Mouse (Mus musculus): Measurements from ENCODE around the gene Dcps. TPM values are rescaled to one million over a fixed set of nuclear protein-coding genes. Genes with fewer than 3 reads are reported as not detected.
"Not testable (repeated sequence)": the region's sequence is repeated elsewhere in the genome, so short reads cannot be mapped to it uniquely, and the experiment has no call there.

The Dcps gene
- polyA plus RNA-seq, 1 experiment from 2014 or later: 68.9 TPM

DNA sequence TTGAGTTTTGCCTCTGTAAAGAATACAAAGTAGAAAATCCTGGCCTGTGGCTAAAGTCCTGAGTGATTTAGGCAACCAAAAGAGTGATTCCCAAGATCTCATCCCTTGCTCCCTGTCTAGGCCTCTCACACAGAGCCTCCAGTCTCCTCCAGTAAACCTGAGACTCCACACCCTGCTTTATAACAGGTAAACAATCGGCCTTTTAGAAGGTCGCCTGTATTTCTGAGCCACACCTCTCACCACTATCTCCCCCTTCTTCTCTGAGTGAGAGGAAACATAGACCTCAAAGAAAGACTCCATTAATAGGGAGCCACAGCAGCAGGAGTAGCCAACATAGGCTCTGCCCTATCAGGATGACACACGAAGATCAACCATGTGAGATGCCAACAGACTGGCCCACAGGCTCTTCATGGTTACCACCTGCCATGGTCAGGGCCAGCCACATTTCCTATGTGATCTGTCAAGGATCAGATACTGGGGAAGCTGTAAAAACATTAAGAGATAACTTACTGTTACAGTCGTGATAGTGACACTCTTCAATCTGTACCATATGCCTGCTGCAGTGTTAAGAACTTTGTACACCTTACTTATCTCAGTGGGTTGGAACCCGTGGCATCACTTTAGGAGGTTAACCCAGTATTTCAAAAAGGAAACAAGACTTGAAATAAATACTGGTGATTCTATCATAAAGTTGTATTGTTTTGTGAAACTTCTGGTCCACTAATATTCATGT lies 11.6 kb downstream of the Dcps start:
- H3K27me3 ChIP-seq (ENCODE audit: control insufficient read depth, insufficient read depth, low read length): no peaks in the 10 kb centered on the region
- H3K9ac ChIP-seq (ENCODE audit: low read length): no peak overlapping the region
- ATAC-seq (ENCODE audit: insufficient read depth, low FRiP score): no peak; the same call in 1 of the 2 replicates
- WGBS: 68% methylated on average over 5 of the region's 5 CpGs
- no peaks in the 10 kb centered on the region for H3K4me1 ChIP-seq (ENCODE audit: control insufficient read depth, insufficient read depth, low read length)
- H3K9me3 ChIP-seq (replicated peaks; ENCODE audit: control insufficient read depth, low read length): no peaks in the 10 kb centered on the region
- H3K36me3 ChIP-seq (ENCODE audit: control insufficient read depth, insufficient read depth, low read length): no peaks in the 10 kb centered on the region
- no peak overlapping the region for H3K4me2 ChIP-seq (ENCODE audit: low read depth, low read length)
- H3K27ac ChIP-seq (ENCODE audit: low read length): no peak overlapping the region
- no peak overlapping the region for H3K4me3 ChIP-seq (replicated peaks; ENCODE audit: low read length)

DNA sequence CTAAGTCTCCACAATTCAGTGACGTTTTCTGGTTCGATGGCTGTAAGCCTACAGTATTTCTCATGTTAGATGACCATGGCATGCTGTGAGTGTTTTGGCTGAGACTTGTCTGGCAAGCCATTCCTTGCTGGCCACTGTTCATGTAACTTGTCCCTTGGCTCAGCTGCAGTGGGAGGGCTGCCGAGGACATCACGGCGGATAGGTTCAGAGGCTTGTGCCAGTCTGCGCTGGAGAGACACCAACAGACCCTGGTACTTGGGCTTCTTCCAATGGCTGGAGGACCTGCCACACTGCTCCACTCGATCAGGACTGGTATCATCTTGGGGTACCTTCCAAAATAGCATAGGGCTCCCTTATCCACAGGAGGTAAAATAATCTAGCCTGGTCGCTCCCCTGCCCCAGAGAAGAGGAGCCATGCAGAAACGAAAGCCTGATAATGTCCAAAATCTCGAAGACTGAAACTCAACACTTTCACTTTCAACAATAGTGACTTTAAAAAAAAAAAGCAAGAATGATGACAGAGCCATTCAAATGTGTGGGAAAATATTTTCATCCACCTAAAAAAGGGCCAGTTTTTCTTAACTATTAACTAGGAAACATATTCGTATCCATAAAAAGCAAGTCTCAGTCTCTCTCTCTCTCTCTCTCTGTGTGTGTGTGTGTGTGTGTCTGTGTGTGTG lies 12.7 kb downstream of the Dcps start:
- 89% methylated on average over 11 of the region's 11 CpGs for WGBS
- ATAC-seq (ENCODE audit: insufficient read depth, low FRiP score): no peak
- no peaks in the 10 kb centered on the region for H3K9me3 ChIP-seq (replicated peaks; ENCODE audit: control insufficient read depth, low read length)
- no peak overlapping the region for H3K27ac ChIP-seq (ENCODE audit: low read length)
- H3K4me2 ChIP-seq (ENCODE audit: low read depth, low read length): no peak overlapping the region
- H3K9ac ChIP-seq (ENCODE audit: low read length): no peak overlapping the region
- no peaks in the 10 kb centered on the region for H3K36me3 ChIP-seq (ENCODE audit: control insufficient read depth, insufficient read depth, low read length)
- no peak overlapping the region for H3K4me3 ChIP-seq (replicated peaks; ENCODE audit: low read length)
- no peaks in the 10 kb centered on the region for H3K4me1 ChIP-seq (ENCODE audit: control insufficient read depth, insufficient read depth, low read length)
- no peaks in the 10 kb centered on the region for H3K27me3 ChIP-seq (ENCODE audit: control insufficient read depth, insufficient read depth, low read length)

- no peaks in the 10 kb centered on the region for H3K36me3 ChIP-seq (ENCODE audit: control insufficient read depth, insufficient read depth, low read length)
- ATAC-seq (ENCODE audit: insufficient read depth, low FRiP score): no peak
- 86% methylated on average over 7 of the region's 7 CpGs for WGBS
- no peak overlapping the region for H3K4me2 ChIP-seq (ENCODE audit: low read depth, low read length)
- H3K4me3 ChIP-seq (replicated peaks; ENCODE audit: low read length): no peak overlapping the region
- H3K27me3 ChIP-seq (ENCODE audit: control insufficient read depth, insufficient read depth, low read length): no peaks in the 10 kb centered on the region
- peaks cover 5% of the 10 kb centered on the region; the same call in 1 of the 2 replicates for H3K4me1 ChIP-seq (ENCODE audit: control insufficient read depth, insufficient read depth, low read length)
- no peaks in the 10 kb centered on the region for H3K9me3 ChIP-seq (replicated peaks; ENCODE audit: control insufficient read depth, low read length)
- H3K27ac ChIP-seq (ENCODE audit: low read length): no peak overlapping the region
- H3K9ac ChIP-seq (ENCODE audit: low read length): no peak overlapping the region
Measured at GRCm38 (mm10) chr9:35161721-35162120, 14.1 kb downstream of the Dcps start.

GRCm38 (mm10) chr9:35160662-35161061 lies 15.2 kb downstream of the Dcps start:
- WGBS: 55% methylated on average over 2 of the region's 2 CpGs
- no peaks in the 10 kb centered on the region for H3K27me3 ChIP-seq (ENCODE audit: control insufficient read depth, insufficient read depth, low read length)
- no peak for ATAC-seq (ENCODE audit: insufficient read depth, low FRiP score)
- H3K9me3 ChIP-seq (replicated peaks; ENCODE audit: control insufficient read depth, low read length): no peaks in the 10 kb centered on the region
- no peak overlapping the region for H3K27ac ChIP-seq (ENCODE audit: low read length)
- H3K9ac ChIP-seq (ENCODE audit: low read length): no peak overlapping the region
- H3K4me2 ChIP-seq (ENCODE audit: low read depth, low read length): no peak overlapping the region
- H3K4me1 ChIP-seq (ENCODE audit: control insufficient read depth, insufficient read depth, low read length): peaks cover 7% of the 10 kb centered on the region; the same call in 1 of the 2 replicates
- no peak overlapping the region for H3K4me3 ChIP-seq (replicated peaks; ENCODE audit: low read length)
- H3K36me3 ChIP-seq (ENCODE audit: control insufficient read depth, insufficient read depth, low read length): no peaks in the 10 kb centered on the region

DNA sequence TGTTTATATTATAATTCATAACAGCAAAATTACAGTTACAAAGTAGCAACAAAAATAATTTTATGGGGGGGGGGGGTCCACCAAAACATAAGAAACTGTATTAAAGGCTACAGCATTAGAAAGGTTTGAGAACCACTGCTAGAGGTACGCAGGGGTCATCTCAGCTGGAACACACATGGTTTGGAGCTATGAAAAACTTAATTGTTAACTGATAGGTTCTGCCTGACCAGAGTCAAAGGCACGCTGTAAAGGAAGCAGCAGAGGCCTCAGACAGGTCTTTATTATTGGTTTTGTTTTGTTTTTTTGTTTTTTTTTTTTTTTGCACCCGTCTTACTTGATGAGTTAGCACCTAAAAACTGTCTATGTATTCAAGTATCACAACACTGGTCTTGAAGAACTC lies 17.4 kb downstream of the Dcps start:
- Histone ChIP-seq H3K9me3 (replicated peaks; ENCODE audit: control insufficient read depth, low read length) (no peaks in the 10 kb centered on the region), H3K27me3 (ENCODE audit: control insufficient read depth, insufficient read depth, low read length) (no peaks in the 10 kb centered on the region), H3K4me2 (ENCODE audit: low read depth, low read length) (no peak overlapping the region), H3K9ac (ENCODE audit: low read length) (no peak overlapping the region), H3K27ac (ENCODE audit: low read length) (no peak overlapping the region), H3K36me3 (ENCODE audit: control insufficient read depth, insufficient read depth, low read length) (no peaks in the 10 kb centered on the region), H3K4me1 (ENCODE audit: control insufficient read depth, insufficient read depth, low read length) (peaks cover 7% of the 10 kb centered on the region; the same call in 1 of the 2 replicates), H3K4me3 (replicated peaks; ENCODE audit: low read length) (no peak overlapping the region)
- 82% methylated on average over 3 of the region's 3 CpGs for WGBS
- ATAC-seq (ENCODE audit: insufficient read depth, low FRiP score): no peak

DNA sequence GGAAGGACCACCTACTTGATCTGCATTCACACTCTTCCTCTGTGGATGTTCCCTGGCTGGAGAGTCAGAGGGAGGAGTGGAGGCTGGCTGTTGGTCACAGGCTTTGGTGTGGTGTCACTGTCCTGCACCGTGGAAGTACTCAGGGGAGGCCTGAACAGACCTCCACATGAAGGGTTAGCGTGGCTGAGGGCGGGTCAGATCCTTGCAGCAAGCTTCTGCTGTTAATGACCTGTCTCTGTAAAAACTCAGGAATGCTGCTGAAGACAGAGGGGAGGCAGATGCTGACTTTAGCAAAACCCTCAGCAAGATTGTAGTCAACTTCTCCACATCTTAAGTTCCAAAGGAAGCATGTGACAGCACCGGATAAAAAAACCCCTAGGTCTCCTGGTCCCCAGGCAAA lies 19.0 kb downstream of the Dcps start:
- Histone ChIP-seq H3K27me3 (ENCODE audit: control insufficient read depth, insufficient read depth, low read length) (no peaks in the 10 kb centered on the region), H3K9ac (ENCODE audit: low read length) (no peak overlapping the region; the same call in 1 of the 2 replicates), H3K36me3 (ENCODE audit: control insufficient read depth, insufficient read depth, low read length) (no peaks in the 10 kb centered on the region), H3K27ac (ENCODE audit: low read length) (peak overlapping the region; percentile 87), H3K9me3 (replicated peaks; ENCODE audit: control insufficient read depth, low read length) (no peaks in the 10 kb centered on the region), H3K4me3 (replicated peaks; ENCODE audit: low read length) (no peak overlapping the region), H3K4me2 (ENCODE audit: low read depth, low read length) (no peak overlapping the region), H3K4me1 (ENCODE audit: control insufficient read depth, insufficient read depth, low read length) (peaks cover 7% of the 10 kb centered on the region; the same call in 1 of the 2 replicates)
- no peak for ATAC-seq (ENCODE audit: insufficient read depth, low FRiP score)
- 64% methylated on average over 4 of the region's 4 CpGs for WGBS

DNA sequence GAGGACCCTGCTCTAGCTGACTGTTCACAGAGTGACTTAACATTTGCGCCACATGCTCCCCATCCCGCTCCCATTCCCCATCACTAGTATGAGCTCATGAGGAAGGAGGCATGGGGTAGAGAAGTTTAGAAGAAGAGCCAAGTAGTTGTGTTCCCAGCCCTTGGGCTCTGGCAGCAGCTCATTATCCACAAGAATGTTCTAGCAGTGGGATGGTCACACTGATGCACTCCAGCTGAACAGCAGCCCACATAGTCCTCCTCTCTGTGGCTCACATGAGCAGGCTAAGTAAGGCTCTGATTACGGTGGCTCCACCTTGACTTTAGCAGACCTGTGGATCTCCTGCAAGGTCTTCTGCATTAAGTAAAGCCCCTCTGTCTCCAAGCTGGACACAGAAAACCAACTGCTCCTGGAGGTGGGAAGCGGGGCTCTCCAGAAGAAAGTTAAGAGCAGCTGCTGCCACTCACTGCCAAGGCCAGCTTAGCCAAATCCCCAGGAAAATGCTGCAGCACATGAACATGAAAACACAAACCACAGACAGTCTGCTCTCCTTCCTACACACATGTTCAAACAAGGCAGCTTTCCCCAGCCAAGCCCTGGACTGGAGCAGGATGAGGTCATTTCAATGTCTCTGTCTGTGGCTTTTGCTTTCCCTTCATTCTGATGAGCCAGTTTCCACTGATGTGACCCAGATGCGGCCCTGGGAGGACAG lies 19.7 kb downstream of the Dcps start:
- H3K36me3 ChIP-seq (ENCODE audit: control insufficient read depth, insufficient read depth, low read length): no peaks in the 10 kb centered on the region
- no peak overlapping the region for H3K4me2 ChIP-seq (ENCODE audit: low read depth, low read length)
- 68% methylated on average over 5 of the region's 5 CpGs for WGBS
- ATAC-seq (ENCODE audit: insufficient read depth, low FRiP score): peak; percentile 82
- H3K4me1 ChIP-seq (ENCODE audit: control insufficient read depth, insufficient read depth, low read length): peaks cover 7% of the 10 kb centered on the region; the same call in 1 of the 2 replicates
- peak overlapping the region; percentile 87 for H3K27ac ChIP-seq (ENCODE audit: low read length)
- no peaks in the 10 kb centered on the region for H3K9me3 ChIP-seq (replicated peaks; ENCODE audit: control insufficient read depth, low read length)
- H3K9ac ChIP-seq (ENCODE audit: low read length): no peak overlapping the region; the same call in 1 of the 2 replicates
- H3K4me3 ChIP-seq (replicated peaks; ENCODE audit: low read length): no peak overlapping the region
- no peaks in the 10 kb centered on the region for H3K27me3 ChIP-seq (ENCODE audit: control insufficient read depth, insufficient read depth, low read length)

DNA sequence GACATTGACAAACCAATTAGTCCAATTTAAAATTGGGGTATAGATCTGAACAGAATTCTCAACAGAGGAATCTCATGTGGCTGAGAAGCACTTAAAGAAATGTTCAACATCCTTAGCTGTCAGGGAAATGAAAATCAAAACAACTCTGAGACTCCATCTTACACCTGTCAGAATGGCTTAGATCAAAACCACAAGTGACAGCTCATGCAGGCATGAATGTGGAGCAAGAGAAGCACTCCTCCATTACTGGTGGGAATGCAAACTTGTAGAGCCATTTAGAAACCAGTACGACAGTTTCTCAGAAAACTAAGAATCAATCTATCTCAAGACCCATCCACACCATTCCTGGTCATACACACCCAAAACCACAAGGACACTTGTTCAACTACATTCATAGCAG lies 22.9 kb downstream of the Dcps start:
- H3K4me1 ChIP-seq (ENCODE audit: control insufficient read depth, insufficient read depth, low read length): peaks cover 7% of the 10 kb centered on the region; the same call in 1 of the 2 replicates
- H3K27ac ChIP-seq (ENCODE audit: low read length): no peak overlapping the region
- no peak overlapping the region for H3K4me2 ChIP-seq (ENCODE audit: low read depth, low read length)
- 72% methylated on average over 1 of the region's 1 CpGs for WGBS
- H3K27me3 ChIP-seq (ENCODE audit: control insufficient read depth, insufficient read depth, low read length): no peaks in the 10 kb centered on the region
- no peak overlapping the region for H3K4me3 ChIP-seq (replicated peaks; ENCODE audit: low read length)
- ATAC-seq (ENCODE audit: insufficient read depth, low FRiP score): no peak
- H3K9ac ChIP-seq (ENCODE audit: low read length): no peak overlapping the region
- no peaks in the 10 kb centered on the region for H3K9me3 ChIP-seq (replicated peaks; ENCODE audit: control insufficient read depth, low read length)
- H3K36me3 ChIP-seq (ENCODE audit: control insufficient read depth, insufficient read depth, low read length): no peaks in the 10 kb centered on the region

DNA sequence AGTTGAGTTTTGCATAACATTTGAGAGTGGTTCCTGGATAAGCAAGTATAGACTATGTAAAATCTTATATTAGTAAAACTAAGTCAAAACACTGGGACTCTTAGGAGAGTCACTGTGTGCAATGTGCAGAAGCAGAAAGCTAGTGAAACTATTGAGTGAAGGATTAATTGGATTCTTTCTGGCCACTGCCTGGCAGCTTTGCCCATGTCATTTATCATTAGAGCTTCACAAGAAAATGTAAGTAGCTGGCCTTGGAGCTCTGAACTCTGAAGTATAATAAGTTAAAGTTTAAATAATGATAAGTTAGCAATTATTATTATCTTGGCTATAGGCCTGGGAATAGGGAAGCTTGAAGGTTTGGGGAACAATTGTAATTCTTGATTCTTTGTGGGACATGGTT lies 27.0 kb downstream of the Dcps start:
- H3K4me2 ChIP-seq (ENCODE audit: low read depth, low read length); H3K4me3 ChIP-seq (replicated peaks; ENCODE audit: low read length); ATAC-seq (ENCODE audit: insufficient read depth, low FRiP score): not testable (repeated sequence)

More for the DNA sequence above, 27.0 kb downstream of the Dcps start:
- not testable (repeated sequence) for H3K4me1 ChIP-seq (ENCODE audit: control insufficient read depth, insufficient read depth, low read length); H3K27me3 ChIP-seq (ENCODE audit: control insufficient read depth, insufficient read depth, low read length); H3K36me3 ChIP-seq (ENCODE audit: control insufficient read depth, insufficient read depth, low read length); H3K9me3 ChIP-seq (replicated peaks; ENCODE audit: control insufficient read depth, low read length); H3K27ac ChIP-seq (ENCODE audit: low read length); H3K9ac ChIP-seq (ENCODE audit: low read length)

All from stomach, embryonic 16.5 days (tissue).